Mouse (Mus musculus): ENCODE measurements around the gene Limch1. TPM values are rescaled to one million over a fixed set of nuclear protein-coding genes. Genes with fewer than 3 reads are reported as not detected.

The Limch1 gene
- polyA plus RNA-seq, 1 experiment = 44.2 TPM

DNA sequence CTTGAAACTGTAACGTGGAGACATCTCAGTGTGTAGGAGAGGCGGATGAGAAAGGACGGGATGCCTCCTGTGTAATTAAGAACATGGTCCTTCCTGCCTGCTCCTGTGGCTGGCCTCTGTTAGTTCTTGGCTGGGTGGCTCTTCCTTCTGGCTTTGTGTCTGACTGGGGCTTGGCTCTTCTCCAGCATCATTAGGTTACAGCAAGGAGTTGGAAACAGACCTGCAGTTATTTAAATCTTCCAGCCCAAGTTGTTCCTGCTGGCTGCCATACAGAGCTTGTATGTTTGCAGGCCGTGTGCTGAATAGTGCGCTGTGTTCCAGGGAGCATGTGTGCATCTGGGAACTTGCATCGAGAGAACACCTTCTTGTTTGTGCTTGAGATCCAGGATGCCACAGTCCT lies 202.3 kb downstream of the Limch1 start:
- Histone ChIP-seq H3K4me1 (ENCODE audit: control insufficient read depth, insufficient read depth, low read length) (peaks cover 2% of the 10 kb centered on the region; the same call in 1 of the 2 replicates), H3K27ac (ENCODE audit: insufficient read depth, low read length) (no peak overlapping the region), H3K4me3 (ENCODE audit: insufficient read depth, low read length) (no peak overlapping the region)
- TF ChIP-seq POLR2A (IDR thresholded peaks at IDR 0.05; ENCODE audit: low read depth, low read length) (no peak), CTCF (IDR thresholded peaks at IDR 0.05; ENCODE audit: borderline replicate concordance, insufficient read depth, low read length) (no peak)

GRCm38 (mm10) chr5:66949098-66949692 lies 203.6 kb downstream of the Limch1 start:
- TF ChIP-seq POLR2A (IDR thresholded peaks at IDR 0.05; ENCODE audit: low read depth, low read length) (no peak), CTCF (IDR thresholded peaks at IDR 0.05; ENCODE audit: borderline replicate concordance, insufficient read depth, low read length) (no peak)
- Histone ChIP-seq H3K4me1 (ENCODE audit: control insufficient read depth, insufficient read depth, low read length) (0 out of 2 replicates have a peak, but pooled peaks cover 2% of the 10 kb centered on the region), H3K27ac (ENCODE audit: insufficient read depth, low read length) (no peak overlapping the region), H3K4me3 (ENCODE audit: insufficient read depth, low read length) (no peak overlapping the region)

DNA sequence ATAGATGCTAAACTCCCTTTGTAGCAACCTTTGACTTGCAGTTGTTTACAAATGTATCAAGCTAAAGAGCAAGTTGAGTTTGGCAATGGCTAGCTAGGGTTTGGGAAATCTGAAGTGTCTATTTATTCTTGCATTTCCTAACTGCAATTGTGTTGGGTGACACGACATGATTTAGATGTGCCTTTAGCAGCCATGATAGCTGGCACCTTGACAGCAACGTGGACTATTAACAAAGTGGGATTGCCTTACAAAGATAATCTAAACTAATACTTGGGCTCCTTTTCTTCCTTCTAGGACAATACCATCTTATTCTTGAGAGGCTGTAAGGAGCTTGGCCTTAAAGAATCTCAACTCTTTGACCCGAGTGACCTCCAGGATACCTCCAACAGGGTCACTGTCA lies 207.7 kb downstream of the Limch1 start:
- Histone ChIP-seq H3K4me1 (ENCODE audit: control insufficient read depth, insufficient read depth, low read length) (no peaks in the 10 kb centered on the region), H3K27ac (ENCODE audit: insufficient read depth, low read length) (no peak overlapping the region), H3K4me3 (ENCODE audit: insufficient read depth, low read length) (no peak overlapping the region)
- TF ChIP-seq CTCF (IDR thresholded peaks at IDR 0.05; ENCODE audit: borderline replicate concordance, insufficient read depth, low read length) = no peak
- TF ChIP-seq POLR2A (IDR thresholded peaks at IDR 0.05; ENCODE audit: low read depth, low read length) = no peak

GRCm38 (mm10) chr5:66953971-66954644 lies 208.5 kb downstream of the Limch1 start:
- Histone ChIP-seq H3K4me3 (ENCODE audit: insufficient read depth, low read length) (no peak overlapping the region), H3K4me1 (ENCODE audit: control insufficient read depth, insufficient read depth, low read length) (no peaks in the 10 kb centered on the region), H3K27ac (ENCODE audit: insufficient read depth, low read length) (no peak overlapping the region)
- no peak for TF ChIP-seq POLR2A (IDR thresholded peaks at IDR 0.05; ENCODE audit: low read depth, low read length)
- no peak for TF ChIP-seq CTCF (IDR thresholded peaks at IDR 0.05; ENCODE audit: borderline replicate concordance, insufficient read depth, low read length)

DNA sequence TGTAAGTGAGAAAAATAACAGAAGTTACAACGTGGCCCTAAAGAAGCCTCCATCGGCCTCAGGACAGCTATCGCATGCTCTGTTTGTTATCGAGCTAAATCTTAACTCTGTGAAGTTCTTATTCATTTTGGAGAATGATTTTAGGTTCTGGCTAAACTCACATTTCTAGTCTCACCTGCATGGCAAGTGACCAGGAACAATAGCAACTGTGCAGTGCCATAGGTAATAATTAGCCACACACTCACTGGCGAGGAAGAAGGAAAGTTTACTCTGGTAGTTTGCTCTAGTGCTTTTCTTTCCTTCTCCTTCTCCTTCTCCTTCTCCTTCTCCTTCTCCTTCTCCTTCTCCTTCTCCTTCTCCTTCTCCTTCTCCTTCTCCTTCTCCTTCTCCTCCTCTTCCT lies 209.6 kb downstream of the Limch1 start:
- H3K27ac ChIP-seq (ENCODE audit: insufficient read depth, low read length) = no peak overlapping the region
- H3K4me3 ChIP-seq (ENCODE audit: insufficient read depth, low read length) = no peak overlapping the region
- H3K4me1 ChIP-seq (ENCODE audit: control insufficient read depth, insufficient read depth, low read length) = no peaks in the 10 kb centered on the region
- TF ChIP-seq CTCF (IDR thresholded peaks at IDR 0.05; ENCODE audit: borderline replicate concordance, insufficient read depth, low read length) (no peak), POLR2A (IDR thresholded peaks at IDR 0.05; ENCODE audit: low read depth, low read length) (no peak)

GRCm38 (mm10) chr5:66957656-66958055 lies 212.0 kb downstream of the Limch1 start:
- no peak overlapping the region for H3K27ac ChIP-seq (ENCODE audit: insufficient read depth, low read length)
- TF ChIP-seq CTCF (IDR thresholded peaks at IDR 0.05; ENCODE audit: borderline replicate concordance, insufficient read depth, low read length) (no peak), POLR2A (IDR thresholded peaks at IDR 0.05; ENCODE audit: low read depth, low read length) (no peak)
- no peak overlapping the region for H3K4me3 ChIP-seq (ENCODE audit: insufficient read depth, low read length)
- no peaks in the 10 kb centered on the region for H3K4me1 ChIP-seq (ENCODE audit: control insufficient read depth, insufficient read depth, low read length)

- no peak for TF ChIP-seq CTCF (IDR thresholded peaks at IDR 0.05; ENCODE audit: borderline replicate concordance, insufficient read depth, low read length)
- TF ChIP-seq POLR2A (IDR thresholded peaks at IDR 0.05; ENCODE audit: low read depth, low read length) = no peak
- H3K4me1 ChIP-seq (ENCODE audit: control insufficient read depth, insufficient read depth, low read length) = peaks cover 1% of the 10 kb centered on the region; the same call in 1 of the 2 replicates
- H3K4me3 ChIP-seq (ENCODE audit: insufficient read depth, low read length) = no peak overlapping the region
- H3K27ac ChIP-seq (ENCODE audit: insufficient read depth, low read length) = no peak overlapping the region
Measured at GRCm38 (mm10) chr5:66958118-66958517, 212.5 kb downstream of the Limch1 start.

GRCm38 (mm10) chr5:66959968-66960367 lies 214.3 kb downstream of the Limch1 start:
- TF ChIP-seq CTCF (IDR thresholded peaks at IDR 0.05; ENCODE audit: borderline replicate concordance, insufficient read depth, low read length) = no peak
- TF ChIP-seq POLR2A (IDR thresholded peaks at IDR 0.05; ENCODE audit: low read depth, low read length) = no peak
- H3K4me3 ChIP-seq (ENCODE audit: insufficient read depth, low read length) = no peak overlapping the region
- no peak overlapping the region for H3K27ac ChIP-seq (ENCODE audit: insufficient read depth, low read length)
- H3K4me1 ChIP-seq (ENCODE audit: control insufficient read depth, insufficient read depth, low read length) = peaks cover 6% of the 10 kb centered on the region; the same call in 1 of the 2 replicates

GRCm38 (mm10) chr5:66965442-66965841 lies 219.8 kb downstream of the Limch1 start:
- Histone ChIP-seq H3K4me1 (ENCODE audit: control insufficient read depth, insufficient read depth, low read length) (peaks cover 14% of the 10 kb centered on the region; the same call in 1 of the 2 replicates), H3K4me3 (ENCODE audit: insufficient read depth, low read length) (no peak overlapping the region), H3K27ac (ENCODE audit: insufficient read depth, low read length) (no peak overlapping the region)
- TF ChIP-seq CTCF (IDR thresholded peaks at IDR 0.05; ENCODE audit: borderline replicate concordance, insufficient read depth, low read length) (no peak), POLR2A (IDR thresholded peaks at IDR 0.05; ENCODE audit: low read depth, low read length) (no peak)

- Histone ChIP-seq H3K4me1 (ENCODE audit: control insufficient read depth, insufficient read depth, low read length) (peaks cover 14% of the 10 kb centered on the region), H3K4me3 (ENCODE audit: insufficient read depth, low read length) (no peak overlapping the region), H3K27ac (ENCODE audit: insufficient read depth, low read length) (no peak overlapping the region)
- TF ChIP-seq POLR2A (IDR thresholded peaks at IDR 0.05; ENCODE audit: low read depth, low read length) (no peak), CTCF (IDR thresholded peaks at IDR 0.05; ENCODE audit: borderline replicate concordance, insufficient read depth, low read length) (no peak)
Measured at GRCm38 (mm10) chr5:66967147-66967546, 221.5 kb downstream of the Limch1 start.
